Mouse (Mus musculus): ENCODE results near the gene Ccdc78.

DNA sequence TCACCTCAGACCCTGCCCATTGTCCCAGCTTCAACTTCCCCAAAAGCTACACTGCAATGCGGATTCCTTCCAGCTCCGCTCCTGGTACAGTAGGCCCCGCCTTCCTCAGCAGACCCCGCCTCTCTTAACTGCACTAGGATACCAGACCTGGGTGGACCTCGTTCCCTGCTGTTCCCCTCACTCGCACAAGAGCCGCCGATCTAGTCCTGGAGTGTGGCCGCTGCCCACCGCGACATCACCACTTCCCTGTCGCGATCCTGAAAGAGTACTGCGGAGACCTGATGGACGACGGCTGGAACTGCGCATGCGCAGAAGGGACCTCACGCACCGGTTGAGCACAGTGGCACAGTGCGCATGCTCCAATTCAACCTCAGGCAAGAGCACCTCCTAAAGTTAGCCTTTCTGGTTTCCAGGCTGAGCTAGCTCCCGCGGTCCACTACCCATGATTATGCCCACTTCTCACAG, 1.1 kb upstream of the Ccdc78 start, which contains the start of gene Haghl:
- TF ChIP-seq CTCF (IDR thresholded peaks at IDR 0.05; ENCODE audit: low read depth, low read length) (no peak), POLR2A (IDR thresholded peaks at IDR 0.05; ENCODE audit: extremely low read depth, insufficient read depth, low read length) (no peak)

Measured in liver, adult 2 months (tissue).